8 mouse cellular contexts compared by ENCODE assay signal in genomic region chr8:88200724-88201495, GRCm38 (mm10). TPM values are rescaled to one million over a fixed set of nuclear protein-coding genes. Genes with fewer than 3 reads are reported as not detected.
DNase-seq lines count a peak whose midpoint lies in the region; ATAC-seq lines count a peak whose summit lies in the region.

No protein-coding gene starts in this region.

- peak overlapping the region; percentile 86 for H3K9ac ChIP-seq in kidney, embryonic 14.5 days (ENCODE audit: low read depth, low read length)
- H3K9ac ChIP-seq in forebrain, embryonic 14.5 days (ENCODE audit: low read length) = peak overlapping the region; percentile 84
- peak overlapping the region; percentile 20; the same call in 1 of the 2 replicates for H3K9ac ChIP-seq in liver, embryonic 11.5 days (ENCODE audit: low read depth, low read length)
- peak overlapping the region; percentile 74; the same call in 1 of the 2 replicates for H3K9ac ChIP-seq in stomach, embryonic 14.5 days (replicated peaks; ENCODE audit: low read depth, low read length)

- H3K4me1 ChIP-seq in kidney, embryonic 14.5 days (ENCODE audit: control insufficient read depth, insufficient read depth, low read length) = peaks cover 28% of the 10 kb centered on the region
- peaks cover 18% of the 10 kb centered on the region for H3K4me1 ChIP-seq in forebrain, embryonic 14.5 days (ENCODE audit: control insufficient read depth, insufficient read depth, low read length)
- peaks cover 21% of the 10 kb centered on the region for H3K4me1 ChIP-seq in liver, embryonic 11.5 days (replicated peaks; ENCODE audit: control insufficient read depth, insufficient read depth, low read length)
- H3K4me1 ChIP-seq in stomach, embryonic 14.5 days (ENCODE audit: control insufficient read depth, insufficient read depth, low read length) = peaks cover 13% of the 10 kb centered on the region; the same call in 1 of the 2 replicates

- peaks cover 4% of the 10 kb centered on the region; the same call in 1 of the 2 replicates for H3K36me3 ChIP-seq in kidney, embryonic 14.5 days (ENCODE audit: control insufficient read depth, insufficient read depth, low read length)
- H3K36me3 ChIP-seq in forebrain, embryonic 14.5 days (ENCODE audit: control insufficient read depth, insufficient read depth, low read length) = no peaks in the 10 kb centered on the region
- H3K36me3 ChIP-seq in liver, embryonic 11.5 days (ENCODE audit: control insufficient read depth, insufficient read depth, low read length) = no peaks in the 10 kb centered on the region; the same call in 1 of the 2 replicates
- peaks cover under 1% of the 10 kb centered on the region for H3K36me3 ChIP-seq in stomach, embryonic 14.5 days (ENCODE audit: control insufficient read depth, insufficient read depth, low read length)

- no peak for ATAC-seq in kidney, embryonic 14.5 days (ENCODE audit: low FRiP score, low TSS enrichment)
- ATAC-seq in forebrain, embryonic 14.5 days = no peak
- no peak for ATAC-seq in liver, embryonic 11.5 days (replicated peaks; ENCODE audit: low FRiP score)
- ATAC-seq in stomach, embryonic 14.5 days (ENCODE audit: insufficient number of reproducible peaks, insufficient read depth, low FRiP score, low read depth) = no peak

- H3K27ac ChIP-seq in kidney, embryonic 14.5 days (ENCODE audit: low read depth, low read length) = no peak overlapping the region
- no peak overlapping the region for H3K27ac ChIP-seq in forebrain, embryonic 14.5 days (ENCODE audit: low read depth, low read length)
- H3K27ac ChIP-seq in liver, embryonic 11.5 days (ENCODE audit: low read depth, low read length) = no peak overlapping the region
- no peak overlapping the region for H3K27ac ChIP-seq in stomach, embryonic 14.5 days (ENCODE audit: low read length)

- H3K9me3 ChIP-seq in kidney, embryonic 14.5 days (ENCODE audit: control insufficient read depth, low read length) = no peaks in the 10 kb centered on the region
- no peaks in the 10 kb centered on the region for H3K9me3 ChIP-seq in forebrain, embryonic 14.5 days (replicated peaks; ENCODE audit: control insufficient read depth, low read length)
- H3K9me3 ChIP-seq in liver, embryonic 11.5 days (ENCODE audit: control insufficient read depth, low read length) = no peaks in the 10 kb centered on the region
- no peaks in the 10 kb centered on the region for H3K9me3 ChIP-seq in stomach, embryonic 14.5 days (ENCODE audit: control insufficient read depth, low read depth, low read length)

- WGBS in kidney, embryonic 14.5 days = 16% methylated on average over 10 of the region's 10 CpGs
- WGBS in forebrain, embryonic 14.5 days = 16% methylated on average over 10 of the region's 10 CpGs
- 29% methylated on average over 10 of the region's 10 CpGs for WGBS in liver, embryonic 11.5 days
- 9% methylated on average over 10 of the region's 10 CpGs for WGBS in stomach, embryonic 14.5 days

- H3K27me3 ChIP-seq in kidney, embryonic 14.5 days (ENCODE audit: control insufficient read depth, insufficient read depth, low read length) = no peaks in the 10 kb centered on the region
- no peaks in the 10 kb centered on the region for H3K27me3 ChIP-seq in forebrain, embryonic 14.5 days (replicated peaks; ENCODE audit: control insufficient read depth, insufficient read depth, low read length)
- H3K27me3 ChIP-seq in liver, embryonic 11.5 days (replicated peaks; ENCODE audit: control insufficient read depth, insufficient read depth, low read length) = no peaks in the 10 kb centered on the region
- no peaks in the 10 kb centered on the region for H3K27me3 ChIP-seq in stomach, embryonic 14.5 days (ENCODE audit: control insufficient read depth, insufficient read depth, low read length)

- H3K4me2 ChIP-seq in kidney, embryonic 14.5 days (replicated peaks; ENCODE audit: low read depth, low read length) = peak overlapping the region; percentile 74
- peak overlapping the region; percentile 69 for H3K4me2 ChIP-seq in forebrain, embryonic 14.5 days (ENCODE audit: low read length)
- peak overlapping the region; percentile 94 for H3K4me2 ChIP-seq in liver, embryonic 11.5 days
- peak overlapping the region; percentile 73 for H3K4me2 ChIP-seq in stomach, embryonic 14.5 days (replicated peaks; ENCODE audit: low read depth, low read length)

- DNase-seq in kidney, adult 8-10 months = no peak
- DNase-seq in Muller cell, postnatal 12 days (ENCODE audit: inconsistent ontology term) = peak; percentile 14
- no peak for DNase-seq in forebrain, embryonic 14.5 days (ENCODE audit: low spot score)
- peak; percentile 36 for DNase-seq in liver, embryonic 11.5 days (ENCODE audit: low spot score)
- no peak for DNase-seq in frontal cortex, postnatal 14 days (ENCODE audit: low spot score in 2 of 2)
- DNase-seq in testis, postnatal 10 days (ENCODE audit: low spot score) = no peak

- H3K4me3 ChIP-seq in kidney, embryonic 14.5 days (ENCODE audit: low read length) = peak overlapping the region; percentile 86
- H3K4me3 ChIP-seq in forebrain, embryonic 14.5 days (ENCODE audit: low read depth, low read length) = peak overlapping the region; percentile 81
- peak overlapping the region; percentile 95 for H3K4me3 ChIP-seq in liver, embryonic 11.5 days (ENCODE audit: low read depth, low read length)
- H3K4me3 ChIP-seq in stomach, embryonic 14.5 days (ENCODE audit: low read depth, low read length) = peak overlapping the region; percentile 86

RNA-seq across cellular contexts. Expression of gene Tent4b, which starts 1.9 kb away (rescaled TPM):
- polyA plus RNA-seq in kidney, embryonic 14.5 days (2014; fragmentation: Nextera tagmentation; extraction: Ambion mirVana) = 12.5 and 14.0 TPM in 2 replicates
- 9.6 and 10.5 TPM in 2 replicates for polyA plus RNA-seq in forebrain, embryonic 14.5 days (2014; fragmentation: Nextera tagmentation; extraction: Ambion mirVana)
- 11.2 and 11.9 TPM in 2 replicates for polyA plus RNA-seq in liver, embryonic 11.5 days (2014; fragmentation: Nextera tagmentation; extraction: Ambion mirVana)
- 10.3 and 12.5 TPM in 2 replicates for polyA plus RNA-seq in stomach, embryonic 14.5 days (2014; fragmentation: Nextera tagmentation; extraction: Ambion mirVana)

Comparison
In these comparisons a context has a peak if more than half of its experiments do, and no peak if none do; other contexts are left out.
1. H3K9ac ChIP-seq: peak in every context shown above with its lines; median percentile 86 in kidney, embryonic 14.5 days; 84 in forebrain, embryonic 14.5 days; 74 in stomach, embryonic 14.5 days; 20 in liver, embryonic 11.5 days.
2. DNase-seq: peak in Muller cell, postnatal 12 days (single experiment) and liver, embryonic 11.5 days (single experiment); none in kidney, adult 8-10 months (0 of 2), forebrain, embryonic 14.5 days (single experiment), frontal cortex, postnatal 14 days (0 of 2) and testis, postnatal 10 days (single experiment).
3. Peak in every context shown above with its lines, with median percentiles within 50 percentile points of each other: H3K4me2 ChIP-seq and H3K4me3 ChIP-seq.